Mouse (Mus musculus) ES-E14 (cell line): ENCODE measurements around the gene Coro1c. TPM values are rescaled to one million over a fixed set of nuclear protein-coding genes. Genes with fewer than 3 reads are reported as not detected.
A peak's percentile ranks its signal among the peaks of the same experiment; 100 is the strongest.

Experiments
- DNase-seq: peaks from one replicate; pipeline ENCODE4 v3.0.0-alpha.2; 2013; ENCODE audit warnings: low read depth, low spot score
- H3K27ac ChIP-seq: 2 replicates; pipeline ENCODE4 v1.5.1; 2012; ENCODE audit warnings: low read depth, mild to moderate bottlenecking, low read length, moderate library complexity, mixed read lengths; ENCODE audit not compliant: poor library complexity, insufficient read depth, severe bottlenecking
- H3K36me3 ChIP-seq: 2 replicates; pipeline ENCODE4 v1.6.1; 2012; ENCODE audit warnings: mild to moderate bottlenecking, low read length, moderate library complexity, mixed read lengths; ENCODE audit not compliant: control insufficient read depth, poor library complexity, insufficient read depth, severe bottlenecking
- H3K4me1 ChIP-seq, 2 experiments: fragments of 150-350 bp in 1 of 2; sonication (generic) in 1 of 2; 2 replicates each; pipeline ENCODE4 v1.6.1; 2012; ENCODE audit warnings: low read length in 2 of 2, mild to moderate bottlenecking in 1 of 2, mixed read lengths in 1 of 2; ENCODE audit not compliant: control insufficient read depth in 2 of 2, insufficient read depth in 2 of 2, poor library complexity in 1 of 2
- H3K4me3 ChIP-seq, 2 experiments: fragments of 150-350 bp in 1 of 2; sonication (generic) in 1 of 2; 2 replicates each; pipeline ENCODE4 v1.5.1; 2012; ENCODE audit warnings: low read length in 2 of 2, low read depth in 1 of 2, mild to moderate bottlenecking in 1 of 2, mixed read lengths in 1 of 2; ENCODE audit not compliant: insufficient read depth in 1 of 2, poor library complexity in 1 of 2, severe bottlenecking in 1 of 2
- H3K9ac ChIP-seq: 2 replicates; pipeline ENCODE4 v1.6.1; 2012; ENCODE audit warnings: low read depth, mild to moderate bottlenecking, low read length, mixed read lengths; ENCODE audit not compliant: poor library complexity, insufficient read depth, severe bottlenecking
- H3K9me3 ChIP-seq: fragments of 150-350 bp; sonication (generic); 2 replicates; pipeline ENCODE4 v1.6.1; 2012; ENCODE audit warnings: low read depth, mild to moderate bottlenecking, low read length; ENCODE audit not compliant: control insufficient read depth, insufficient read depth
- CHD2 ChIP-seq: IDR thresholded peaks from 2 replicates; pipeline ENCODE4 v1.6.1; 2014; ENCODE audit warnings: mild to moderate bottlenecking, low read depth, low read length, inconsistent platforms
- HCFC1 ChIP-seq: IDR thresholded peaks from 2 replicates; pipeline ENCODE4 v1.6.1; 2012; ENCODE audit warnings: low read length, inconsistent platforms, borderline replicate concordance; ENCODE audit not compliant: insufficient read depth
- MAFK ChIP-seq: IDR thresholded peaks from 2 replicates; pipeline ENCODE4 v1.6.1; 2014; ENCODE audit warnings: mild to moderate bottlenecking, low read depth, low read length, inconsistent platforms; ENCODE audit not compliant: insufficient read depth
- ZC3H11A ChIP-seq: IDR thresholded peaks from 2 replicates; pipeline ENCODE4 v1.6.1; 2012; ENCODE audit warnings: low read depth, mild to moderate bottlenecking, inconsistent platforms, low read length, borderline replicate concordance
- ZNF384 ChIP-seq: IDR thresholded peaks from 2 replicates; pipeline ENCODE4 v1.6.1; 2012; ENCODE audit warnings: low read depth, low read length, inconsistent platforms
- in situ Hi-C, 2 experiments: fragments of 600-800 bp; cut with MboI; formaldehyde crosslinking; loops; one replicate each; pipeline ENCODE4 v1.15.1; 2025; ENCODE audit warnings: low sequenced_read_pairs in 2 of 2, inconsistent platforms in 1 of 2; ENCODE audit not compliant: unreplicated experiment in 2 of 2
- total RNA-seq: library from RNA; depleted of rRNA; stranded (reverse); fragments of 300-350 nt; gene quantifications from 2 replicates; pipeline ENCODE4 v1.2.3, GENCODE M21; 2012

Coro1c gene
- total RNA-seq, 1 experiment, result 150 TPM

- in situ Hi-C loops, result no loop called here
- Histone ChIP-seq H3K4me3 (no peak overlapping the region), H3K9me3 (no peaks in the 10 kb centered on the region), H3K4me1 (peaks cover 9% of the 10 kb centered on the region in 2 experiments; a peak in 3 of 4 replicates), H3K27ac (no peak overlapping the region), H3K9ac (no peak overlapping the region), H3K36me3 (no peaks in the 10 kb centered on the region)
- TF ChIP-seq CHD2 (no peak), ZNF384 (no peak), MAFK (no peak), HCFC1 (no peak), ZC3H11A (no peak)
- no peak for DNase-seq
These were observed 2.1 kb upstream of the Coro1c start for GRCm38 (mm10) chr5:113910705-113911104.

- peak overlapping the region; percentile 50; the same call in 1 of the 2 replicates for H3K9ac ChIP-seq
- no peak overlapping the region; the same call in 1 of the 2 replicates for H3K27ac ChIP-seq
- no peaks in the 10 kb centered on the region for H3K36me3 ChIP-seq
- H3K4me1 ChIP-seq, result peaks cover 9 to 14% of the 10 kb centered on the region in 2 experiments; a peak in 3 of 4 replicates
- TF ChIP-seq ZNF384, result no peak
- TF ChIP-seq HCFC1, result no peak
- TF ChIP-seq MAFK, result no peak
- TF ChIP-seq CHD2, result no peak
- no peak for TF ChIP-seq ZC3H11A
- no peaks in the 10 kb centered on the region for H3K9me3 ChIP-seq
- in situ Hi-C loops, result no loop called here
- DNase-seq, result no peak
- H3K4me3 ChIP-seq, result no peak overlapping the region
These were observed 1.6 kb upstream of the Coro1c start for GRCm38 (mm10) chr5:113910065-113910701.

- peak overlapping the region; percentile 72 to 90 for H3K4me3 ChIP-seq
- no peaks in the 10 kb centered on the region for H3K36me3 ChIP-seq
- H3K4me1 ChIP-seq, result peaks cover 11 to 20% of the 10 kb centered on the region in 2 experiments; a peak in 3 of 4 replicates
- TF ChIP-seq ZC3H11A (no peak), CHD2 (no peak), MAFK (no peak), HCFC1 (0 out of 2 replicates have a peak, but pooled peaks have one; percentile 37)
- H3K27ac ChIP-seq, result peak overlapping the region; percentile 86
- peak overlapping the region; percentile 89 for H3K9ac ChIP-seq
- H3K9me3 ChIP-seq, result no peaks in the 10 kb centered on the region
- no peak for DNase-seq
- in situ Hi-C loops, result no loop called here
These were observed 581 bp downstream of the Coro1c start for GRCm38 (mm10) chr5:113907786-113908567.

- no peak for DNase-seq
- H3K4me3 ChIP-seq, result peak overlapping the region; percentile 72 to 90
- H3K9me3 ChIP-seq, result no peaks in the 10 kb centered on the region
- peak overlapping the region; percentile 89 for H3K9ac ChIP-seq
- peaks cover 11 to 24% of the 10 kb centered on the region in 2 experiments; a peak in 3 of 4 replicates for H3K4me1 ChIP-seq
- in situ Hi-C loops, result no loop called here
- TF ChIP-seq CHD2 (no peak), MAFK (no peak), ZC3H11A (no peak), ZNF384 (no peak), HCFC1 (no peak)
- no peak overlapping the region for H3K27ac ChIP-seq
- no peaks in the 10 kb centered on the region for H3K36me3 ChIP-seq
These were observed 1.4 kb downstream of the Coro1c start for GRCm38 (mm10) chr5:113906958-113907735.
